Mouse (Mus musculus): Measurements from ENCODE around the gene Cog5. TPM values are rescaled to one million over a fixed set of nuclear protein-coding genes. Genes with fewer than 3 reads are reported as not detected.

Gene Cog5
- polyA plus RNA-seq, 2 experiments = 6.0 to 7.8 TPM

GRCm38 (mm10) chr12:31818051-31818461, 163.4 kb downstream of the Cog5 start:
- TF ChIP-seq CTCF (IDR thresholded peaks at IDR 0.05; ENCODE audit: low read depth) = no peak
- no peak for TF ChIP-seq EP300 (IDR thresholded peaks at IDR 0.05; ENCODE audit: low read depth)
- H3K27ac ChIP-seq = no peak overlapping the region
- H3K4me3 ChIP-seq (ENCODE audit: insufficient read depth in 1 of 2, low read depth in 2 of 2, low read length in 2 of 2) = no peak overlapping the region
- DNase-seq (ENCODE audit: low read depth in 3 of 3, low spot score in 3 of 3) = no peak
- no peak for ATAC-seq (ENCODE audit: insufficient read depth)
- H3K27me3 ChIP-seq (ENCODE audit: control insufficient read depth, insufficient read depth, low read length) = no peaks in the 10 kb centered on the region
- H3K9me3 ChIP-seq (ENCODE audit: control insufficient read depth, low read length) = no peaks in the 10 kb centered on the region
- H3K36me3 ChIP-seq (replicated peaks; ENCODE audit: control insufficient read depth, insufficient read depth, low read depth) = no peaks in the 10 kb centered on the region
- H3K4me2 ChIP-seq (ENCODE audit: low read depth) = no peak overlapping the region
- no peaks in the 10 kb centered on the region for H3K4me1 ChIP-seq (replicated peaks; ENCODE audit: control insufficient read depth in 2 of 2, insufficient read depth in 2 of 2, low read length in 1 of 2)
- no peak overlapping the region for H3K9ac ChIP-seq (replicated peaks)
- 74% methylated on average over 3 of the region's 3 CpGs for WGBS (ENCODE audit: insufficient replicate concordance)

GRCm38 (mm10) chr12:31819096-31819495, 164.4 kb downstream of the Cog5 start:
- H3K27me3 ChIP-seq (ENCODE audit: control insufficient read depth, insufficient read depth, low read length) = no peaks in the 10 kb centered on the region
- no peak for ATAC-seq (ENCODE audit: insufficient read depth)
- no peak for DNase-seq (ENCODE audit: low read depth in 3 of 3, low spot score in 3 of 3)
- no peaks in the 10 kb centered on the region for H3K9me3 ChIP-seq (ENCODE audit: control insufficient read depth, low read length)
- no peak overlapping the region for H3K9ac ChIP-seq (replicated peaks)
- H3K36me3 ChIP-seq (replicated peaks; ENCODE audit: control insufficient read depth, insufficient read depth, low read depth) = no peaks in the 10 kb centered on the region
- no peak overlapping the region for H3K4me3 ChIP-seq (ENCODE audit: insufficient read depth in 1 of 2, low read depth in 2 of 2, low read length in 2 of 2)
- H3K4me1 ChIP-seq (replicated peaks; ENCODE audit: control insufficient read depth in 2 of 2, insufficient read depth in 2 of 2, low read length in 1 of 2) = no peaks in the 10 kb centered on the region
- no peak overlapping the region for H3K4me2 ChIP-seq (ENCODE audit: low read depth)
- TF ChIP-seq EP300 (IDR thresholded peaks at IDR 0.05; ENCODE audit: low read depth) (no peak), CTCF (IDR thresholded peaks at IDR 0.05; ENCODE audit: low read depth) (no peak)
- no peak overlapping the region for H3K27ac ChIP-seq

- Histone ChIP-seq H3K27me3 (ENCODE audit: control insufficient read depth, insufficient read depth, low read length) (no peaks in the 10 kb centered on the region), H3K9me3 (ENCODE audit: control insufficient read depth, low read length) (no peaks in the 10 kb centered on the region), H3K4me1 (replicated peaks; ENCODE audit: control insufficient read depth in 2 of 2, insufficient read depth in 2 of 2, low read length in 1 of 2) (no peaks in the 10 kb centered on the region), H3K27ac (no peak overlapping the region), H3K4me3 (ENCODE audit: insufficient read depth in 1 of 2, low read depth in 2 of 2, low read length in 2 of 2) (no peak overlapping the region), H3K36me3 (replicated peaks; ENCODE audit: control insufficient read depth, insufficient read depth, low read depth) (no peaks in the 10 kb centered on the region), H3K9ac (replicated peaks) (no peak overlapping the region), H3K4me2 (ENCODE audit: low read depth) (no peak overlapping the region)
- WGBS (ENCODE audit: insufficient replicate concordance) = 82% methylated on average over 7 of the region's 7 CpGs
- TF ChIP-seq CTCF (IDR thresholded peaks at IDR 0.05; ENCODE audit: low read depth) (no peak), EP300 (IDR thresholded peaks at IDR 0.05; ENCODE audit: low read depth) (no peak)
- ATAC-seq (ENCODE audit: insufficient read depth) = no peak
- no peak for DNase-seq (ENCODE audit: low read depth in 3 of 3, low spot score in 3 of 3)
These were observed 164.9 kb downstream of the Cog5 start for GRCm38 (mm10) chr12:31819520-31819919.

GRCm38 (mm10) chr12:31823671-31824070, 169.0 kb downstream of the Cog5 start:
- no peaks in the 10 kb centered on the region for H3K9me3 ChIP-seq (ENCODE audit: control insufficient read depth, low read length)
- TF ChIP-seq EP300 (IDR thresholded peaks at IDR 0.05; ENCODE audit: low read depth) = no peak
- TF ChIP-seq CTCF (IDR thresholded peaks at IDR 0.05; ENCODE audit: low read depth) = no peak
- H3K4me2 ChIP-seq (ENCODE audit: low read depth) = no peak overlapping the region
- H3K27me3 ChIP-seq (ENCODE audit: control insufficient read depth, insufficient read depth, low read length) = no peaks in the 10 kb centered on the region
- H3K36me3 ChIP-seq (replicated peaks; ENCODE audit: control insufficient read depth, insufficient read depth, low read depth) = no peaks in the 10 kb centered on the region
- WGBS (ENCODE audit: insufficient replicate concordance) = 61% methylated on average over 3 of the region's 3 CpGs
- no peak overlapping the region for H3K27ac ChIP-seq
- no peak overlapping the region for H3K9ac ChIP-seq (replicated peaks)
- no peak overlapping the region for H3K4me3 ChIP-seq (ENCODE audit: insufficient read depth in 1 of 2, low read depth in 2 of 2, low read length in 2 of 2)
- no peaks in the 10 kb centered on the region for H3K4me1 ChIP-seq (replicated peaks; ENCODE audit: control insufficient read depth in 2 of 2, insufficient read depth in 2 of 2, low read length in 1 of 2)
- ATAC-seq (ENCODE audit: insufficient read depth) (no peak), DNase-seq (ENCODE audit: low read depth in 3 of 3, low spot score in 3 of 3) (no peak)

GRCm38 (mm10) chr12:31824831-31825230, 170.2 kb downstream of the Cog5 start:
- Histone ChIP-seq H3K4me1 (replicated peaks; ENCODE audit: control insufficient read depth in 2 of 2, insufficient read depth in 2 of 2, low read length in 1 of 2) (no peaks in the 10 kb centered on the region), H3K36me3 (replicated peaks; ENCODE audit: control insufficient read depth, insufficient read depth, low read depth) (no peaks in the 10 kb centered on the region), H3K4me2 (ENCODE audit: low read depth) (no peak overlapping the region), H3K27me3 (ENCODE audit: control insufficient read depth, insufficient read depth, low read length) (no peaks in the 10 kb centered on the region), H3K9ac (replicated peaks) (no peak overlapping the region), H3K9me3 (ENCODE audit: control insufficient read depth, low read length) (no peaks in the 10 kb centered on the region), H3K27ac (no peak overlapping the region), H3K4me3 (ENCODE audit: insufficient read depth in 1 of 2, low read depth in 2 of 2, low read length in 2 of 2) (no peak overlapping the region)
- DNase-seq (ENCODE audit: low read depth in 3 of 3, low spot score in 3 of 3) = no peak
- TF ChIP-seq CTCF (IDR thresholded peaks at IDR 0.05; ENCODE audit: low read depth) (no peak), EP300 (IDR thresholded peaks at IDR 0.05; ENCODE audit: low read depth) (no peak)
- 84% methylated on average over 5 of the region's 5 CpGs for WGBS (ENCODE audit: insufficient replicate concordance)
- no peak for ATAC-seq (ENCODE audit: insufficient read depth)
